Mouse (Mus musculus): ENCODE results near the gene Lats1.

Lats1 gene

DNA sequence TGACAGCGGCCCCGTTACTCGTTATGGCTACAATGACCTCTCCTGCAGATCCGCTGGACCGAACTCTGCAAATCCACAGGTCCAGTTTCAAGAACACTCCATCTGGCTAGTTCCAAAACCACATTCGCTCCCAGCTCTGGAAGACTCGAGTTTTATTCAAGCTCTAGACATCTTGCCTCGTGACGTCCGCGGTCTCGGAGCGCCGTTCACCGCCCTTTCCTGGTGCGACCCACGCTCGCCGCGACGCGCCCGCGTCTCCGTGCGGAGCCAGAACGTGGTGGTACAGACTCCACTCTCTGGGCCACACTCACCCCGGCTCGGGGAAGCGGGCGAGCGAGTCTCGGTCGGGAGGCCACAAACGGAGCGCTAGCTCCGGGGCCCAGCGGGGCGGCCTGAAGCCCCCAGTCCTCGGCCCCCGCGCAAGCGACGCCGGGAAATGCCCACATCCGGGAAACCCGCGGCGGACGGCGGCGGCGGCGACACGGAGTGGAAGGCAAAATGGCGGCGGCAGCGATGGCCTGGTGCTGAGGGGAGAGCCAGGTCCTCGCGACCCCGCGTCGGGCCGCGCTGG lies at the start of gene Lats1, which contains the start of gene Pcmt1:
Lats1 (plus strand) TSS at position 484 of the 571 bp plus-strand sequence.
Pcmt1 (minus strand) TSS at position 406 of the 571 bp plus-strand sequence.
- DNase-seq (ENCODE audit: low read depth, low spot score) = peak; percentile 50

DNA sequence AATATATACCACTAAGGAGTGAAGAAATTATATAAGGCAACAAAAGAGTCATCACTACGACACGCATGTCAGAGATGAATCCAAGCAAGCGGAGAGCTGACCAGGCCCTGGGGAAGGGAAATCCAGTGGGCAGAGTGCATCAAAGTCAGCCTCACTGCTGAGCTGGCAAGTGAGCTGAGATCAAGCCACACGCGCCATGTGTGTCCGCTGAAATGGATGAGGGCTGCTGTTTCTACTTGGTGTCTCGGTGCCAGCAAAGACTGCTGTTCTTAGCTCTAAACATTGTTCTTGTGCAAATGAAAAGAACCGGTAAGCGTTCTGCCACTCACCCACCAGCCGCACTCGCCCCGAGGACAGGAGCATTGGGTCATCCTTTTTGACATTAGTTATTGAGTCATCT lies 40.6 kb upstream of the Lats1 start:
- no peak for DNase-seq (ENCODE audit: low read depth, low spot score)

- no peak for DNase-seq (ENCODE audit: low read depth, low spot score)
Observed at GRCm38 (mm10) chr10:7645911-7646310, 35.1 kb upstream of the Lats1 start.

DNA sequence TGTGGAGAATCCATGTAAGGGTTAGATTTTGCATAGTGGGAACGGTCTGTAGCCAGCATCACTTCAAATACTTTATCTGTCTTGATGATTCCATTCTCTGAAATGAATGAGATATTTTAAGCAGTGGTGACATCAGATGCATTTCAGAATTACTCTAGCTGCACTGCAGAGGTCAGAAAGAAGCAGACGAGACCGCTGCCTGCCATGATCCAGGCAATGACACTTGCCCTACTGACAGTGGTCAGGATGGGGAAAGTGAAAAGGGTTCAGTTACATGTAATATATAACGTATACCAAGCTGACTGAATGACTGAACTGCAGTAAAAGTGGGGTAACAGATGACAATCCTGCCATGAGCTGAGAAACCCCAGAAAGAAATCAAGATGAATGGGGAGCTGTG lies 32.0 kb upstream of the Lats1 start:
- no peak for DNase-seq (ENCODE audit: low read depth, low spot score)

DNA sequence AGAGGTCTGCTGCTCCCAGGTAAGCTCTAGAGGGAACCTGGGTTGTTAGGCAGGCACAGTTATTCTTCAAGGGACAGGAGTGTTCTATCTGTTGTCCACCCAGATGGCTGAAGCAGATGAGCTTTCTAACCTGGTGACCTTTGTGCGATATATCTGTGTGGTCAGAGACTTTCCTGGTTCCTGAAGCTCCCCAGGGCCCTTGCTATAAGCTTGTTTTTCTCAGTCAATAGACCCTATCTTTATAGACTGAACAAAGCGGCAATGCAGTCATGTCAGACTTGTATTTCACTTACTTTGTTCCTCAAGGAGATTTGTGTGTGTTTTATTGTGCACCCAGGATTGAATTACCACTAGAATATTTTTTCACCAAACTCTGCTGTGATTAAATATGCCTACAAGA lies 30.0 kb upstream of the Lats1 start:
- DNase-seq (ENCODE audit: low read depth, low spot score) = no peak

DNA sequence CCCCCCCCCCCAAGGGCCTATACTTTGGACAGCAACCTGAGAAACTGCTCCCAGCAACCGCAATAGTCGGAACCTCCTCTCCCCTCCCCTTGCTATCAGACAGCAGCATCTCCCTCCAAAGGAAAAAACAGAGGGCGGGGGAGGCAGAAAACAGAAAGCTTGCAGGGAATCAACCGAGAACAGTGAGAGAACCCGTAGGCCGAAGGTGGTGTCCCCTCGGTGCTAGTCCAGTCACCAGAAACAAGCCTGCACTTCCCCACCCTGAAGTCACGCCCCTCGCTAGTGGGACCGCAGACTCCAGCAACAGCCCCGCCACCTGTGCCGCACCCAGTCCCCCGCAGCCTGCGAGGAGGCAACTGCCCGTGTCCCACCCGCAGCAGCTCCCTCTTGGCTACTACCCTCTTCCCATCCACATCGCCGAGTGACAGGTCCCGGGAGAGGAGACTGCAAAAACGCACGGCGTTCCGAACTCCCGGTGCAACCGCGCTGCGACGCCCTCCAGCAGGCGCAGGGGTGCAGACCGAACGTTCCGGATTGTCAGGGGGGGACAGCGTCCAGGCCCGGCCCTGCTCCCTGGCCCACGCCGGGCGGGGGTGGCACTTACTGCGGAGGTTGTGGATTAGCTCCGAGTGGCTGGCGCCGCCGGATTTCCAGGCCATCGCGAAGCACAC lies 18.4 kb upstream of the Lats1 start:
- DNase-seq (ENCODE audit: low read depth, low spot score) = no peak

DNA sequence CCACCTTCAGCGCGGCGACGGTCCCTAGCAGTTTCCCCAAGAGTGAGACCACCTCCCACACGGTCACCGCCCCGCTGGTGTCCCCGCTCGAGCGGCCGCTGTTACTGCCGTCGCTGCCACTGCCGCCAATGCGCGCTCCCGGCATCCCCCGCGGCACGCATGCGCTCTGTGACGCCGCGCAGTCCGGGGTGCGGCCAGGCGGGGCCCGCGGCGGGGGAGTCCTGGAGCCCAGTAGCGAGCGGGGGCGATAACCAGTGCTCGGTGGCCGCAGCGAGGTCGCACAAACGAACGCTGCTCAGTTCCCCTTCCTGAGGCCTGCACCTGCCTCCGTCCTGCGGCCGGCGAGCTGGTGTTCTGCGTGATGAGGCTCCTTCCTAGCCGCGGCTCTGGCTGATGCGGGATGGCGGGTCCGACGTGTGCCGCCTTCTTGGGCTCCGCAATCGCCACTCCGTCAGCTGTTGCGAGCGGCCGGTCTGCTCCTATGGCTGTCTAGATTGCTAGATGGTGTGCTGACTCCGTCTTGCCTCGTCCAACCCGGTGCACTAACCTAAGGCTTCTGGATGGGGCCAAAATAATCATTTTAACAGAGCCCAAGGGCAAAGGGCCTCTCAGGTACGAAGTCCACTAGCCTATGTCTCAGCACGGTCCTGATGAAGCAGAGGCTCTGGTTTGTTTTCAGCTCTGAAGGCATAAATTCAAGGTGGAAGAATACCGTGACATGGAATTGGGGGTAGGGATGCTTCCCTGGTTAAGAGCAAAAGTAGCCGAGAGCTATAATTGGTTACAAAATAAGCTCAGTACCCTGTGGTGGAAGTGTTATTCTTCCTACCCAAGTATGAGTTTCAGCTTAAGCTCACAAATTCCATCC lies 17.6 kb upstream of the Lats1 start:
- DNase-seq (ENCODE audit: low read depth, low spot score) = peak; percentile 82

GRCm38 (mm10) chr10:7664027-7664526 lies 16.9 kb upstream of the Lats1 start:
- no peak for DNase-seq (ENCODE audit: low read depth, low spot score)

GRCm38 (mm10) chr10:7664889-7665288 lies 16.1 kb upstream of the Lats1 start:
- no peak for DNase-seq (ENCODE audit: low read depth, low spot score)

DNA sequence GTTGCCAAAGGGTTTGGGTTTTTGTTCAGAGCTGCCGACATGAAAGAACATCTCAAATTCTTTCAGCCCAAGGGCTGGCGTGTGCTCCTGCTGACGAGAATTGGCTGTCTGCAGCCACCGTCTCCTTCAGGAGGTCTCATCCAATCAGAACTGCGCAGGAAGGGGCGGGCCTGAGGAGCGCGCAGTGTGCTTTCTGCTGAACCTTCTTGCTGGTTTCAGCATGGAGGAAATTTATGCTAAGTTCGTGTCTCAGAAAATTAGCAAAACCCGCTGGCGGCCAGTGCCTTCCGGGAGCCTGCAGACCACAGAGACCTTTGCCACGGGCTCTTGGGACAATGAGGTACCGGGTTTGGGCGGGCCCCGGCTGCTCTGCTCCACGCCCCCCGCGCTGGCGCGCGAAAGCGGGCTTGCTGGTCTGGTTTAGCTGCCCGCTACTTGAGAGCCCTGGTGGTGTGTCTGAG lies 13.6 kb upstream of the Lats1 start, which contains the start of gene Nup43:
Nup43 (plus strand) TSS at position 162 of the 461 bp plus-strand sequence.
- DNase-seq (ENCODE audit: low read depth, low spot score) = peak; percentile 89

- no peak for DNase-seq (ENCODE audit: low read depth, low spot score)
Observed at GRCm38 (mm10) chr10:7673673-7674072, 7.3 kb upstream of the Lats1 start.

GRCm38 (mm10) chr10:7681343-7682025 lies 470 bp downstream of the Lats1 start:
- DNase-seq (ENCODE audit: low read depth, low spot score) = peak; percentile 44

- no peak for DNase-seq (ENCODE audit: low read depth, low spot score)
Observed at GRCm38 (mm10) chr10:7682249-7682648, 1.2 kb downstream of the Lats1 start.

DNA sequence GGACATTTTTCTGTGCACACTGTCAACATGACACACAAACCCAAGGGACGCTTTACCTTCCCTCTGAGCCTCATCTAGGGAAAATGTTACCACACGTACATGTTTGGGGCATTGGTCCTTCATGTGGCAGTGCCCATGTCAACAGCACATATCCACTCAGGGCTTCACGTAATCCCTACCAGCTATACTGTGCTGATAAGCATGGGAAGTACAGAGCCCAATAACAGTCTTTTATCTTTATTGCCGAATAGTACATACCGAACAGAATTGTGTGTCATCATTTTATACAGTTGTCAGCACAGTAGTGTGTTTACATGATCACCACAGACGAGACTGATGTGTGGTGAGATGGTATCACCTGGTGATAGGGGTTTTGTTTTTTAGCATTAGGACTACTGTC lies 5.9 kb downstream of the Lats1 start:
- DNase-seq (ENCODE audit: low read depth, low spot score) = no peak

- no peak for DNase-seq (ENCODE audit: low read depth, low spot score)
Observed at GRCm38 (mm10) chr10:7695286-7695685, 14.3 kb downstream of the Lats1 start.

DNA sequence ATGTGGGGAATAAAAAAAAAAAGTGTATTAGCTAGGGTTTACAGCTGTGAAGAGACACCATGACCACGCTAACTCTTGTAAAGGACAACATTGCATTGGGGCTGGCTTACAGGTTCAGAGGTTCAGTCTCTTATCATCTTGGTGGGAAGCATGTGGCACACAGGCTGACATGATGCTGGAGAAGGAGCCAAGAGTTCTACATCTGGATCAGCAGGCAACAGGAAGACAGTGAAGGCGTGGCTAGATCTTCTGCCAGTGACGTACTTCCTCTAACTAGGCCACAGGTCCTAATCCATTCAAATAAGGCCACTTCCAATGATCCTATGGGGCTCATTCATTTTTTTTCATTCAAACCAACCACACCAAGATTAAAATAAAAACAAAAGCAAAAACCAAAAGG lies 19.1 kb downstream of the Lats1 start:
- DNase-seq (ENCODE audit: low read depth, low spot score) = no peak

- DNase-seq (ENCODE audit: low read depth, low spot score) = no peak
Observed at GRCm38 (mm10) chr10:7702586-7702985, 21.6 kb downstream of the Lats1 start.

DNA sequence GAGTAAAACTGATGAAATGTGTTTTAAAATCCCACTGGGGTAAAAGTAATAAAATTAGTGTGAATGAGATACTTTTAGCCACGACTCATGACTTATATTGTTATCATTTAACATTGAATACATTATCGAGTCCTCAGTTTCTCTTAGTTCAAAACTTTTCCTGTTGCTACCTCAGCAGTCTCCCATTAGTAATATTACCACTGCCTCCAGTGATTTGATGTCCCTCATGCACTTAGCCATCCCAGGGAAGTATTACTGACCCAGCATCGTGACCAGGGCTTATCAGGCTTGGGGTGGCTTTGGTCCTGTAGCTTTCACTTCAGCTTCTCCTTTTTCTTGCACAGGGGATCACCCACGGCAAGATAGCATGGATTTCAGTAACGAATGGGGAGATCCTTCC lies 29.1 kb downstream of the Lats1 start:
- DNase-seq (ENCODE audit: low read depth, low spot score) = no peak

- DNase-seq (ENCODE audit: low read depth, low spot score) = no peak
Observed at GRCm38 (mm10) chr10:7712506-7712905, 31.5 kb downstream of the Lats1 start.

DNA sequence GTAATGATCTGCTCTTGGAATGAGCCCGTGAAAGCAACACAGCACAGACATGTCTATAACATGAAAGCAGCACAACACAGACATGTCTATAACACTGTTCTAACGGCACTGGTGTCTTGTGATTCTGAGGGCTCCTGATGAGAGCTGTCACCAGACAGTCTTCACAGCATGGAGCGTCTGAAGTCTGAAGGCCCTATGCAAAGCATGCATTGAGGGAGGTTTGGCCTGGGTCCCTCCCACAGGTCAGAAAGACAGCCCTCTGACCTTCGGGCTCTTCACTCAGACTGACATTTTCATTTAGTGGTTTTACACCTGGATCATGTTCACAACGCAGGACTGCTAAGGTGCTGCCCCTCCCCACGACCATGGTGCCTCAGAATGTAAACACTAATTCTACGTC lies 34.0 kb downstream of the Lats1 start:
- no peak for DNase-seq (ENCODE audit: low read depth, low spot score)

DNA sequence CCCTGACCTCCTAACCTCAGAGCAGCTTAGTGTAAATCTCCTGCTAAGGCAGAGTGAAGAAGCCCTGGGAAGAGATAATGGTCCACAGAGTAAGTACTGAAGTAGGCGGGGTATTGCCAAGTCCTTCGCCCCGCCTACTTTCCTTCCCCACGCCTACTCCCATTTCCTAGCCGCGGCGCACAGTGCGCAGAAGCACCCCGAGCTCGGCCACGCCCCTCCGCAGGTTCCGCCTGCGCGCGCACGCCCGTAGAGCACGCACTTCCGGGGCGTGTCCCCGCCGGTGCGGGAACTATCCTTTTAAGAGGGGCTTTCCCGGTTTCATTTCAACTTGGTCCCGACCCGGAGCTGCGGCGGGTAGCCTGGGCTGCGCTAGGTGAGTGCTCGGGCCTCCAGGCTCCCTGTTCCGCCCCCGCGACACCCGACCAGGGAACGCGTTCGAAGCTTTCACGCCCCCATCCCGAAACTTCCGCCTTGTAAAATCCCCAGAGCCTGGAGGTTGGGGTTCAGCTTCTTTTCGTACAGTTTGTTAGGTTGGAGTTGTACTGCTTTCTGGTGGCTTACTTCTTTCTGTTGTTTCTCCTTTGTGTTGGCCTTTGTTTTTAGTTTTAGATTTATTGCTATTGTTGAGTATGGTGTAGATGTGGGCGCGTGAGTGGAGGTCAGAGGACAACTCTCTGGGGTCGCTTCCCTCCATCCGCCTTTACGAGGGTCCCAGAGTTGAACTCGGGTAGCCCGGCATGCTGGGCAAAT lies 44.9 kb downstream of the Lats1 start, which contains the start of gene Katna1:
Katna1 (plus strand) TSS at position 250 of the 750 bp plus-strand sequence.
- peak; percentile 94 for DNase-seq (ENCODE audit: low read depth, low spot score)
